Comparison of ENCODE assay signal across 9 mouse cellular contexts in the genomic region with DNA sequence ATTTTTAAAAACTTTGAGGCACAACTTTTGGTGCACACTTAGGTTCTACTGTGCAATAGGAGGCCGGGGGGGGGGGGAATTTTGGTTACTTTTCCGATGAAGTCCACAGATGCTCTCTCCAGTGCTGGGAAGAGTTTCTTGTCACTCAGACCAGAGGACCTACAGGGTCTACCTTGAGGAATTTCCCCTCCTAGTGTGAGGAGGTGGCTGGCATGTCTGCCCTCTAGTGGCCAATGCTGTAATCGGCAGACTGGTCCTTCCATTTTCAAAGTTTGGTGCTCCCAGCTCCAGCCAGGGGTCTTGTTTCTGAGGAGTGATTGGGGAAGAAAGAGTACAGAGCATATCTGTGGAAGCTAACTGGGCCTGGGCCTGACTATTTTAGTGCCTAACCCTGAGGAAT.
A peak's percentile ranks its signal among the peaks of the same experiment; 100 is the strongest.
DNase-seq lines count a peak whose midpoint lies in the region; ATAC-seq and TF ChIP-seq lines count a peak whose summit lies in the region.
"Had no signal": no experiment of that assay in that cellular context is flagged by ENCODE, and none has a peak within 500 bp of the region (broad histone marks: within the 10 kb centered on the region; RNA-seq: fewer than 3 reads in every experiment).

No protein-coding gene starts in this region.

- ATAC-seq in hindbrain, embryonic 11.5 days (ENCODE audit: low FRiP score) = no peak
- ATAC-seq in hindbrain, embryonic 16.5 days = no peak
- no peak for ATAC-seq in Patski
- ATAC-seq in inflammation-experienced regulatory T-cells, adult 6 months = no peak

- no peaks in the 10 kb centered on the region for H3K4me1 ChIP-seq in hindbrain, embryonic 11.5 days (replicated peaks; ENCODE audit: control insufficient read depth, insufficient read depth, low read length)
- H3K4me1 ChIP-seq in hindbrain, embryonic 16.5 days (ENCODE audit: control insufficient read depth, insufficient read depth, low read depth, low read length) = no peaks in the 10 kb centered on the region
- H3K4me1 ChIP-seq: embryonic facial prominence, embryonic 13.5 days had no signal

- no peak overlapping the region for H3K9ac ChIP-seq in hindbrain, embryonic 11.5 days (ENCODE audit: low read depth, low read length)
- H3K9ac ChIP-seq in hindbrain, embryonic 16.5 days (ENCODE audit: low read depth, low read length) = no peak overlapping the region
- H3K9ac ChIP-seq: embryonic facial prominence, embryonic 13.5 days had no signal

- WGBS in hindbrain, embryonic 11.5 days = 23% methylated on average over 3 of the region's 3 CpGs
- WGBS in hindbrain, embryonic 16.5 days = 23% methylated on average over 3 of the region's 3 CpGs

- DNase-seq in hindbrain, embryonic 11.5 days (ENCODE audit: low spot score) = peak; percentile 63
- DNase-seq in 416B (ENCODE audit: low read depth) = peak; percentile 11
- no peak for DNase-seq in Patski (ENCODE audit: low read depth, low spot score)
- peak; percentile 47 to 71 for DNase-seq in cerebellum, postnatal 25 days
- DNase-seq in kidney, postnatal 14 days = peak; percentile 13
- DNase-seq in naive thymus-derived CD4-positive, alpha-beta T cell, adult 2 months (ENCODE audit: low read depth) = peak; percentile 23

- H3K9me3 ChIP-seq in hindbrain, embryonic 11.5 days (ENCODE audit: control insufficient read depth, low read length) = no peaks in the 10 kb centered on the region
- H3K9me3 ChIP-seq in hindbrain, embryonic 16.5 days (ENCODE audit: control insufficient read depth, low read length) = no peaks in the 10 kb centered on the region
- H3K9me3 ChIP-seq: embryonic facial prominence, embryonic 13.5 days had no signal

- H3K36me3 ChIP-seq in hindbrain, embryonic 11.5 days (ENCODE audit: control insufficient read depth, insufficient read depth, low read length) = no peaks in the 10 kb centered on the region
- no peaks in the 10 kb centered on the region for H3K36me3 ChIP-seq in hindbrain, embryonic 16.5 days (ENCODE audit: control insufficient read depth, insufficient read depth, low read length)
- H3K36me3 ChIP-seq: embryonic facial prominence, embryonic 13.5 days had no signal

- POLR2A ChIA-PET in Patski (lab: Charles Lee) = no interaction called here

- H3K27me3 ChIP-seq in hindbrain, embryonic 11.5 days (ENCODE audit: control insufficient read depth, insufficient read depth, low read length) = no peaks in the 10 kb centered on the region
- no peaks in the 10 kb centered on the region for H3K27me3 ChIP-seq in hindbrain, embryonic 16.5 days (replicated peaks; ENCODE audit: control insufficient read depth, insufficient read depth, low read length)
- H3K27me3 ChIP-seq in Patski = peaks cover 18% of the 10 kb centered on the region
- H3K27me3 ChIP-seq: embryonic facial prominence, embryonic 13.5 days had no signal

- H3K4me2 ChIP-seq in hindbrain, embryonic 11.5 days (replicated peaks; ENCODE audit: low read depth, low read length) = no peak overlapping the region
- H3K4me2 ChIP-seq in hindbrain, embryonic 16.5 days (ENCODE audit: low read length) = no peak overlapping the region
- H3K4me2 ChIP-seq: embryonic facial prominence, embryonic 13.5 days had no signal

- CTCF ChIA-PET in Patski (lab: Charles Lee) = interaction anchor here (0.7 to 2.3 kb wide), 8 partner anchors 9 to 44 kb away, joined by 3 to 8 read pairs (median 4); no protein-coding TSS in a partner anchor

- H3K27ac ChIP-seq in hindbrain, embryonic 11.5 days (ENCODE audit: low read depth, low read length) = no peak overlapping the region
- no peak overlapping the region for H3K27ac ChIP-seq in hindbrain, embryonic 16.5 days (ENCODE audit: low read depth, low read length)
- H3K27ac ChIP-seq: embryonic facial prominence, embryonic 13.5 days had no signal

- in situ Hi-C loops in Patski (cut with MboI; ENCODE audit: low pct_unique_long_range_greater_than_20kb) = no loop called here

- peak; percentile 84 for TF ChIP-seq CTCF in Patski (IDR thresholded peaks at IDR 0.05)

- no peak overlapping the region for H3K4me3 ChIP-seq in hindbrain, embryonic 11.5 days (ENCODE audit: low read depth, low read length)
- H3K4me3 ChIP-seq in hindbrain, embryonic 16.5 days (ENCODE audit: low read length) = no peak overlapping the region
- H3K4me3 ChIP-seq: embryonic facial prominence, embryonic 13.5 days had no signal
